Mouse (Mus musculus): ENCODE data around the gene Zdhhc9.
"Not testable (repeated sequence)": the region's sequence is repeated elsewhere in the genome, so short reads cannot be mapped to it uniquely, and the experiment has no call there.

Zdhhc9 gene

DNA sequence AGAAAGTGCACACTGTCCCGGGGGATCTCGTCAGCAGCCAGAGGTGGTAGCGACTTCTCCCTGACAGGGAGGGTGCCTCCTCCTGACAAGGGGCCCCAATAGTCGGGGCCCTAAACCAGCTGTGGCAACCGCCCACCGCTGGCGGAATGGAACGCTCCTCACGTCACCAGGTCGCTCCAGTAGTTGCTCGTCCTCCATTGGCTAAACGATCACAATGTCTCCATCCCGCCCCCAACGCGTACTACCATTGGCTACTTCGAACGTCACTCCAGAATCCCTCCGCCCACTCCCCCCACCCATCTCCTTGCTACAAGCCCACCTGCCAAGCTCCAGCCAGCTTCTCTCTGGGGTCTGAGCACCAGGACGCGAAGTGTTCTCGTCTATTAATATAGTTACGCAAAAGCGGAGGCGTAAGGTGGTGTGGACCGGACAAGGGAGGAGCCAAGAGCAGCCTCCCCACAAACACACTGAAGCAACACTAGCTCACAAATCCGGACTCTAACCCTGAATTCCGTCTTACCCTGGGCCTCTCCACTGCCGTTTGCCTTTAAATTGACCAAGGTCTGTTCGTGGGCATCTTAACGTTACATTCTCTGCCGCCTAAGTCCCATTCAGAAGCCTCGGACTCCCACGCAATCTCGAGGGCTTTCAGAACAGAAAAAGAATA is at the start of gene Zdhhc9:
Gene Zdhhc9 (minus strand): TSS at position 360 of the 667 bp plus-strand sequence.
- DNase-seq: peak; percentile 88 to 91

GRCm38 (mm10) chrX:48257011-48257410 is 48.3 kb upstream of the Zdhhc9 start:
- DNase-seq: peak in 1 of 2 experiments; percentile 28

DNA sequence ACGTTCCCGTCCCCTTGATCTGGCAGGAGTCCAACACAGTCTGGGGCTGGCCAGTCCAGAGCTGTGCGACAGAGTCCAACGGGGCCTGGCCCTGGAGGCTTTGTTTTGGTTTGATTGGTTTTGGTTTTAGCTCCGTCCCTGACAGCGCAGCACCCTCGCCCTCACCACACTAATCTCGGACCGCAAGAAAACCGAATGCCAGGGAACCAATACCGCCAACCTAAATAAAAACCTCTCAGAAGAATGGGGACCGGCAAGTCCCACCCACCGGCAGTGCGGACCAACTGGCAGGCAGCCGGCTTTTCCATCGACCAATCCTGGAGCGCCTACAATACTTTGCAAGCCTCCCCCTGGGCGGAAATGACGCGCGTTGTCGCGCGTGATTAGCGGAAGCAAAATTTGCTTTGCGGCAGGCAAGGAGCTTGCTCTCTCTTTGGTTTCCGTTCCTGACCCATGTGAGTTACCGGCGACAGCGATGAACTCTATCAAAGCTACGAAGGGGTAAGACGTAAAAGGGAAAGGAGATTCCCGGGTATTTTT is 47.9 kb upstream of the Zdhhc9 start, which contains the start of gene Utp14a:
Gene Utp14a (plus strand): TSS at position 395 of the 540 bp plus-strand sequence.
- peak; percentile 96 for DNase-seq

DNA sequence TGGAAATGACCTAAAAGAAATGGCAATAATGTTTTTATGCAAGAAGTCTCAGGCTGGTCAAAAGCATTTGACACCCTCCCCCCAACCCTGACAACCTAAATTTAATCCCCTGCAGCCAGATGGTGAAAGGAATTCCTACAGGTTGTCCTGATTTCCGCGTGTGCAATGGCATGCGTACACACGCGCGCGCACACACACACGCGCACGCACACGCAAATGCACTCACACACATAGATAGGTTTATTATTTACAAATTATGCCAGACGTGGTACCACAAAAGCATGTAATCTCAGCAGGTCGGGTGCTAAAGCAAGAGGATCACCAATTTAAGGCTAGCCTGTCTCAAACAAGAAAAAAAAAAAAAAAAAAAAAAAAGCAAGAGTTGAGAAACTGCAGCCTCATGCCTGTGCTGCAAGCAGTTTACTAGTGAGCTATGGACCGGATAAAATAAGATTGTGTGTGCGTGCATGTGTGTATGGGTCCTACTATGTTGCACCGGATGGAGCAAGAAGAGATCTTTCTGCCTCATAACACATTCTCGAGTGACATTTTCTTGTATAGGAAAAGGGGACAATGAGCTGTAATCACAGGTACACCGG is 47.3 kb upstream of the Zdhhc9 start:
- DNase-seq: peak; percentile 38 to 48

GRCm38 (mm10) chrX:48234417-48234816 is 25.7 kb upstream of the Zdhhc9 start:
- DNase-seq: no peak

DNA sequence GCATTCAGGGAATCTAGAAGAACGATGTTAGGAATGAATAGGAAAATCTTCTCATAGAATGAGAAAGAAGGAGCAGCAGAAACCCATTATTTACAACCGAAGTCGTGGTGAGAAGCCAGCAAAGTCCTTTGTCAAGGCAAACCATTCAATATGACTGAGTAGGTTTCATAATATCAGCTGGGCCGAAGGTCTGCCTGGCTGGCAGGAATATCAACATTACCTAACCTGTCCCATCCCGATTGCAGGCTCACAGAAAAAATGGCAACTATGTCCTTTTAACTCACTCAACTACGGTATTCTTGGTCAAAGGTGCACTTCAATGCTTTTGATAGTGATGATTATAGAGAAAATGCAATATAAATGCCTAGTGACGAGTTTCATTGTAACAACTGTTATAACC is 17.5 kb upstream of the Zdhhc9 start:
- no peak for DNase-seq

DNA sequence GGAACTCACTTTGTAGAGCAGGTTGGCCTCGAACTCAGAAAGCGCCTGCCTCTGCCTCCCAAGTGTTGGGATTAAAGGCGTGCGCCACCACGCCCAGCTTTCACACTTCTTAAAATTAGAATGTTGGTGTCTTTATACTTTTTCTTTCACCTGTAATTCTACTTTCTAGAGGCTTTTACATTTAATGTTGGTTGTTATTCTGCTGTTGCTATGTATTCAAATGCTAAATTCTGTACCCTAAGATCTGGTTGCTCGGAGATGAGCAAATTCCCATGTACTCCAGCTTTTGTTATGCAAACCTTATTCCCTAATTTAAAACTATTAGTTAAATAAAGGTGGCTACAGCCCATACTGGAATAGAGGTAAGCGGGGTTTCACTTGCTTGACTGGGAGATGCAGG is 14.0 kb upstream of the Zdhhc9 start:
- no peak for DNase-seq

DNA sequence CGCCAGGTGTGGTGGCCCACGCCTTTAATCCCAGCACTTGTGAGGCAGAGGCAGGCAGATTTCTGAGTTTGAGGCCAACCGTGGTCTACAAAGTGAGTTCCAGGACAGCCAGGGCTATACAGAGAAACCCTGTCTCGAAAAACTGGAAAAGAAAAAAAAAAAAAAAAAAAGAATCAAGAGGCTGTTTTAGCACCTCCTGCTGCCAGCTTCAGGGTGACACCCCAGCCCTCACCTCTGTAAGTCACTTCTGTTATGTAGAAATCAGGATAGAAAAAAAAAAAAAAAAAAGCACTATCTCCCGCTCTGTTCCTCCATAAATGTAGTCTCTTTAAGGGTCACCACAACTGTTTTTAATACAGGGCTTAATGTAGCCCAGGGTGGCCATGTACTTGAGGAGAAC is 10.8 kb upstream of the Zdhhc9 start:
- no peak for DNase-seq

DNA sequence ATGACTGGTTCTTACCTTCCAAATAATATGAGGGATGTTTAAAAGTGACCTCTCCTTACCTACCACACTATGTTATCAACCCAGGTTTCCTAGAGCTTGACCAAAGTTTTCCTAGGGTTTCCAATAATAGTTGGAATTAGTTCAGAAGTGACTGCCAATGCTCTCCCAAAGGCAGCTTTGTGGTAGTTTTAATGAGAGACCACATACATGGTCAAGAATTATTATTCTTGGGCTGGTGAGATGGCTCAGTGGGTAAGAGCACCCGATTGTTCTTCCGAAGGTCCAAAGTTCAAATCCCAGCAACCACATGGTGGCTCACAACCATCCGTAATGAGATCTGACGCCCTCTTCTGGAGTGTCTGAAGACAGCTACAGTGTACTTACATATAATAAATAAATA is 1.1 kb upstream of the Zdhhc9 start:
- DNase-seq: not testable (repeated sequence)

- peak; percentile 52 to 57 for DNase-seq
These were observed 754 bp downstream of the Zdhhc9 start for GRCm38 (mm10) chrX:48207761-48208487.

GRCm38 (mm10) chrX:48204469-48204868 is 4.2 kb downstream of the Zdhhc9 start:
- no peak for DNase-seq

- peak; percentile 50 to 56 for DNase-seq
These were observed 4.9 kb downstream of the Zdhhc9 start for GRCm38 (mm10) chrX:48203763-48204162.

GRCm38 (mm10) chrX:48202995-48203394 is 5.7 kb downstream of the Zdhhc9 start:
- DNase-seq: no peak

GRCm38 (mm10) chrX:48202436-48202835 is 6.2 kb downstream of the Zdhhc9 start:
- DNase-seq: peak in 1 of 2 experiments; percentile 23

DNA sequence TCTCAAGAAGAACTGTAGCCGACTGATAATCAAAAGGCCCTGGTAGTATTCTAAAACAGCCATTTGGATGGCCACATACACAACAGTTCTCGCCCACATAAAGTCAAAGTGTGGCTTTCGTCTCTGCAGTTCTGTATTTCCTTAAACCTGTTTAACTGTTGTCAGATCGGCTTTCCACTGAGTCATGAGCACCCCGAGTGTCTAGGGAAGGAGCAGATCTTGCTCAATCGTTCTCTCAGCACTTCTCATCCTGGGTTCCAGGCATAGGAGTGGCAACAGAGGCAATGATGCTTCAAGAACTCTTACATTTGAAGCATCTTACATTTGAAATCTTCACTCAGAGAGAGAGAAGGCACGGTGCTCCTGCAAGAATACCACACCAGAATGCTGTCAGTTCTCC is 6.7 kb downstream of the Zdhhc9 start:
- DNase-seq: no peak

- DNase-seq: no peak
These were observed 8.0 kb downstream of the Zdhhc9 start for GRCm38 (mm10) chrX:48200699-48201098.

DNA sequence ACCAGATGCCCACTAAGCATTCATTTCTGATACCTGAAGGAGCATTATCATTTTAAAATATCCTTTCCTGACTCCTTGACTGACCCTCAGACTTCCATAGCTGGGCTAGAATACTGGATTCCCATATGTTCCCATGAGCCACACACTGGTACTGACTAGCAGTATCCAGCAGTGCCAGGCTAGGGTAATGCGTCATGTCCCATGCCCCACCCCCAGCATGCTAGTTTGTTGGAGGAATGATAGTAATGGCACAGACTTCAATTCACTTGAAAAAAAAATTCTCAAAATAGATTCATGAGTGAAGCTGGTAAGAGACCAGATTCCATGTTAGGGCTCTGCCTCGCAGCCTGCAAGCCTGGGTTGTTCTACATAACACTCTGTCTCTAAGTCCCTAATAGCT is 9.7 kb downstream of the Zdhhc9 start:
- DNase-seq: peak in 1 of 2 experiments; percentile 22

- no peak for DNase-seq
These were observed 10.8 kb downstream of the Zdhhc9 start for GRCm38 (mm10) chrX:48197856-48198255.

DNA sequence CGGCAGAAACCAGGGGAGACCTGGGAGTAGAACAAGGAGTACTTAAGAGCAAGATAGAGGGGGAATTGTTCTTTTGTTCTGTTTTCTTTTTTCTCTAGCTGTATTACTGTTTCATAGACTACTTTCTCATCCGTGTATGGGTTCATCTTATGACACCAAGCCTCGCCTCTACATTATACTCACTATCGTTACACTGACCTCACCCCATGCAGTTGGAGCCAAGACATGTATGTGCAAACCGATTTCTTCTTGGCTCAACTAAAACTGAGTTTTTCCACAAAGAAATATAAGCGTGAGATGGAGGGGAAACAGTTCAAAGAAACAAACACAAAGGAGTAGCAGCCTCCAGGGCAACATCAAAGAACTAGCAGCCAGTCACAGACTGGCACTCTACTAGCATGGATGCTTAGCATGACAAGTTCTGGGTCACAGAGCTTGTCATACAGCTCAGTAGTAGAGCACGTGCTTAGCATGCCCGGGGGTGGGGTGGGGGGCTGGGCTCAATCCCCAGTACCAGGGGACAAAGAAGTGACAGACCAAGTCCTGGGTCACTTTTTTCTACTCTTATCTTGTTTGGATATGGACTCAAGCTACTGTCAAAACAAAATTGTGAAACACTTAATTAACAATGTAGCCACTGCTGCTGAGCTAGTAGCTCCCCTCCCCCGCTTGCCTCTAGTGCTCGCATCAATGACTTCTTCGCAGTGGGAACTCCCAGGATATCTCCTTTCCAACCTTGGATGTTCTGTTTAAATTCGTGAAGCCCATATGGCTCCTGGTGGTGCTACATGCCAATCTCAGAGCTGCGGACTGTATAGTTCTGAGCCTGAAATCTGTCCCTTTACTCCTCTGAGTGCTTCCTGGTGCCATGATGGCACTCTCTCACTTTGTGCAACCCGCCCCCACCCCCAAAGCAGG is 15.2 kb downstream of the Zdhhc9 start:
- peak; percentile 22 to 49 for DNase-seq

- no peak for DNase-seq
These were observed 17.4 kb downstream of the Zdhhc9 start for GRCm38 (mm10) chrX:48191261-48191660.

GRCm38 (mm10) chrX:48184703-48185102 is 24.0 kb downstream of the Zdhhc9 start:
- DNase-seq: no peak

DNA sequence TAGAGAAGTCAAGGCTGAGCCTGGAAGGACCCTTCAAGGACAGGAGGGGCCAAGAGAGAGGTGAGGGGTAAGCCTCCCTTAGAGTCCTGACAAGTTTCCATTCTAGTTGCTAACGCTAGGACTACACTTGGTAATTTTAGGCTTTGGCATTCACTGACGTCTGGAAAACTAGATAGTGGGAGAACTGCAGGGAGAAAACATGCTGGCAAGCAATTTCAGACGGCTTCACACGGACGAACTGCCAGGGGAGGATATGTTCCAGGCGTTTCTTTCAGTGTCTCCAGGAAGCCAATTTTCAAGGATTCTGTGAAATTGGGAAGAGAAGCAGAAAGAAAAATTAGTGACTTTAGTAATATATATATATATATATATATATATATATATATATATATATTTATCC is 26.8 kb downstream of the Zdhhc9 start:
- no peak for DNase-seq
